In the genomic region with DNA sequence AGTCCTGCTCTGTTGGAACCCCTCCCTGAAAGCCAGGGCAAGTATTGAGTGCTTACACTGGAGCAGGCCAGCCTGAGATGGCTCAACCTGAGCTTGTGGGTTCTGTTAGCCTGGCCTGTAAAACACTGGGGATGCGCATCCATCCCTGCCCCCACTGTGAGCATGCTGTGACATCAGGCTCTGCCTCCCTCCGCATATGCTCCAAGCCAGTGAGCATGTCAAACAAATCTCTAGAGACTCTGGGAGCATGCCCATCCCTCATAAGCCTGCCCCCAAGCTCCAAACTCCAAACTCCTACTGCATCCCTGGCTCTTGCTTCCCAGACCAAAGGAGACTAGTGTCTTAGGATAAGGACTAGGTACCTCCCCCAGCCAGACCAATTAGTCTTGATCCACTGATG, we compare ENCODE assay signal across 29 mouse cellular contexts. TPM values are rescaled to one million over a fixed set of nuclear protein-coding genes. Genes with fewer than 3 reads are reported as not detected.
DNase-seq lines count a peak whose midpoint lies in the region; ATAC-seq lines count a peak whose summit lies in the region.
"Had no signal": no experiment of that assay in that cellular context is flagged by ENCODE, and none has a peak within 500 bp of the region (broad histone marks: within the 10 kb centered on the region; RNA-seq: fewer than 3 reads in every experiment).

No protein-coding gene starts in this region.

- DNase-seq in hindbrain, embryonic 11.5 days (ENCODE audit: low spot score) = no peak
- peak; percentile 14 for DNase-seq in midbrain, embryonic 11.5 days (ENCODE audit: low spot score, missing footprints)
- DNase-seq in midbrain, embryonic 14.5 days = peak; percentile 16
- DNase-seq in retina, postnatal 7 days (ENCODE audit: low read depth, low spot score) = peak; percentile 2
- DNase-seq in left cerebral cortex, adult 11 months (ENCODE audit: low spot score) = no peak
- DNase-seq in lung, postnatal 36 days = no peak
- DNase-seq: adrenal gland, postnatal 25 days; B cell, adult 2 months; cerebellum, adult 18-20 months; gastrocnemius, adult 2 months; heart, postnatal 10 days; kidney, adult 2 months; kidney, postnatal 14 days; layer of hippocampus, adult 9-11 months; liver, embryonic 13.5 days; lung, adult 2 months; lung, postnatal 10 days; right cerebral cortex, postnatal 25 days; thymus, postnatal 14 days had no signal

- no peaks in the 10 kb centered on the region for H3K27me3 ChIP-seq in hindbrain, embryonic 13.5 days
- no peaks in the 10 kb centered on the region for H3K27me3 ChIP-seq in hindbrain, embryonic 11.5 days (ENCODE audit: control insufficient read depth, insufficient read depth, low read length)
- no peaks in the 10 kb centered on the region for H3K27me3 ChIP-seq in midbrain, embryonic 11.5 days (ENCODE audit: control insufficient read depth, insufficient read depth, low read length)
- H3K27me3 ChIP-seq in midbrain, embryonic 15.5 days (replicated peaks) = no peaks in the 10 kb centered on the region
- H3K27me3 ChIP-seq in midbrain, embryonic 14.5 days (ENCODE audit: control insufficient read depth, insufficient read depth, low read length) = no peaks in the 10 kb centered on the region
- H3K27me3 ChIP-seq: embryonic facial prominence, embryonic 15.5 days; forebrain, embryonic 13.5 days; heart, embryonic 13.5 days; hindbrain, embryonic 15.5 days; intestine, embryonic 15.5 days; limb, embryonic 15.5 days; liver, embryonic 13.5 days; stomach, embryonic 15.5 days had no signal

- H3K36me3 ChIP-seq in hindbrain, embryonic 13.5 days = no peaks in the 10 kb centered on the region
- no peaks in the 10 kb centered on the region for H3K36me3 ChIP-seq in hindbrain, embryonic 11.5 days (ENCODE audit: control insufficient read depth, insufficient read depth, low read length)
- no peaks in the 10 kb centered on the region for H3K36me3 ChIP-seq in midbrain, embryonic 11.5 days (ENCODE audit: control insufficient read depth, insufficient read depth, low read length)
- H3K36me3 ChIP-seq in midbrain, embryonic 15.5 days (replicated peaks) = no peaks in the 10 kb centered on the region
- H3K36me3 ChIP-seq in midbrain, embryonic 14.5 days (ENCODE audit: control insufficient read depth, insufficient read depth, low read length) = no peaks in the 10 kb centered on the region
- H3K36me3 ChIP-seq: embryonic facial prominence, embryonic 15.5 days; heart, embryonic 13.5 days; hindbrain, embryonic 15.5 days; intestine, embryonic 15.5 days; limb, embryonic 15.5 days; liver, embryonic 13.5 days; stomach, embryonic 15.5 days had no signal

- 52% methylated on average over 2 of the region's 2 CpGs for WGBS in hindbrain, embryonic 13.5 days
- WGBS in hindbrain, embryonic 11.5 days = 76% methylated on average over 2 of the region's 2 CpGs
- WGBS in midbrain, embryonic 11.5 days = 66% methylated on average over 2 of the region's 2 CpGs
- WGBS in midbrain, embryonic 15.5 days = 46% methylated on average over 2 of the region's 2 CpGs
- WGBS in midbrain, embryonic 14.5 days = 39% methylated on average over 2 of the region's 2 CpGs

- peak; percentile 7; the same call in 1 of the 2 replicates for ATAC-seq in hindbrain, embryonic 13.5 days (ENCODE audit: low FRiP score)
- no peak for ATAC-seq in hindbrain, embryonic 11.5 days (ENCODE audit: low FRiP score)
- no peak for ATAC-seq in midbrain, embryonic 11.5 days (ENCODE audit: low FRiP score)
- no peak for ATAC-seq in midbrain, embryonic 15.5 days (replicated peaks)
- ATAC-seq in midbrain, embryonic 14.5 days (ENCODE audit: low FRiP score, low TSS enrichment) = 0 out of 2 replicates have a peak, but pooled peaks have one; percentile 2
- ATAC-seq: forebrain, embryonic 13.5 days; intestine, embryonic 15.5 days had no signal

- no peak overlapping the region for H3K4me2 ChIP-seq in hindbrain, embryonic 13.5 days
- no peak overlapping the region for H3K4me2 ChIP-seq in hindbrain, embryonic 11.5 days (replicated peaks; ENCODE audit: low read depth, low read length)
- no peak overlapping the region for H3K4me2 ChIP-seq in midbrain, embryonic 11.5 days
- no peak overlapping the region for H3K4me2 ChIP-seq in midbrain, embryonic 15.5 days
- no peak overlapping the region for H3K4me2 ChIP-seq in midbrain, embryonic 14.5 days (ENCODE audit: low read length)
- H3K4me2 ChIP-seq: embryonic facial prominence, embryonic 15.5 days; forebrain, embryonic 13.5 days; heart, embryonic 13.5 days; hindbrain, embryonic 15.5 days; intestine, embryonic 15.5 days; limb, embryonic 15.5 days; liver, embryonic 13.5 days; stomach, embryonic 15.5 days had no signal

- H3K9me3 ChIP-seq in hindbrain, embryonic 13.5 days = no peaks in the 10 kb centered on the region
- no peaks in the 10 kb centered on the region for H3K9me3 ChIP-seq in hindbrain, embryonic 11.5 days (ENCODE audit: control insufficient read depth, low read length)
- H3K9me3 ChIP-seq in midbrain, embryonic 11.5 days (ENCODE audit: control insufficient read depth, low read length) = no peaks in the 10 kb centered on the region
- no peaks in the 10 kb centered on the region for H3K9me3 ChIP-seq in midbrain, embryonic 15.5 days
- no peaks in the 10 kb centered on the region for H3K9me3 ChIP-seq in midbrain, embryonic 14.5 days (ENCODE audit: control insufficient read depth, low read length)
- H3K9me3 ChIP-seq: embryonic facial prominence, embryonic 15.5 days; forebrain, embryonic 13.5 days; heart, embryonic 13.5 days; hindbrain, embryonic 15.5 days; intestine, embryonic 15.5 days; limb, embryonic 15.5 days; liver, embryonic 13.5 days; stomach, embryonic 15.5 days had no signal

- no peak overlapping the region for H3K27ac ChIP-seq in hindbrain, embryonic 13.5 days
- H3K27ac ChIP-seq in hindbrain, embryonic 11.5 days (ENCODE audit: low read depth, low read length) = no peak overlapping the region
- H3K27ac ChIP-seq in midbrain, embryonic 11.5 days (ENCODE audit: low read depth, low read length) = no peak overlapping the region
- H3K27ac ChIP-seq in midbrain, embryonic 15.5 days = no peak overlapping the region
- no peak overlapping the region for H3K27ac ChIP-seq in midbrain, embryonic 14.5 days (replicated peaks; ENCODE audit: low read depth, low read length)
- H3K27ac ChIP-seq: embryonic facial prominence, embryonic 15.5 days; forebrain, embryonic 13.5 days; gastrocnemius, adult 2 months; heart, embryonic 13.5 days; hindbrain, embryonic 15.5 days; intestine, embryonic 15.5 days; left cerebral cortex, adult 2 months; limb, embryonic 15.5 days; liver, embryonic 13.5 days; stomach, embryonic 15.5 days had no signal

- no peak overlapping the region for H3K9ac ChIP-seq in hindbrain, embryonic 13.5 days
- no peak overlapping the region for H3K9ac ChIP-seq in hindbrain, embryonic 11.5 days (ENCODE audit: low read depth, low read length)
- no peak overlapping the region for H3K9ac ChIP-seq in midbrain, embryonic 11.5 days (ENCODE audit: low read length)
- no peak overlapping the region for H3K9ac ChIP-seq in midbrain, embryonic 15.5 days
- H3K9ac ChIP-seq in midbrain, embryonic 14.5 days (replicated peaks; ENCODE audit: low read length) = no peak overlapping the region
- H3K9ac ChIP-seq: embryonic facial prominence, embryonic 15.5 days; forebrain, embryonic 13.5 days; heart, embryonic 13.5 days; hindbrain, embryonic 15.5 days; intestine, embryonic 15.5 days; limb, embryonic 15.5 days; liver, embryonic 13.5 days; stomach, embryonic 15.5 days had no signal

- no peak overlapping the region for H3K4me3 ChIP-seq in hindbrain, embryonic 13.5 days
- no peak overlapping the region for H3K4me3 ChIP-seq in hindbrain, embryonic 11.5 days (ENCODE audit: low read depth, low read length)
- no peak overlapping the region for H3K4me3 ChIP-seq in midbrain, embryonic 11.5 days (ENCODE audit: low read depth, low read length)
- no peak overlapping the region for H3K4me3 ChIP-seq in midbrain, embryonic 15.5 days
- H3K4me3 ChIP-seq in midbrain, embryonic 14.5 days (replicated peaks; ENCODE audit: low read depth, low read length) = no peak overlapping the region
- H3K4me3 ChIP-seq: embryonic facial prominence, embryonic 15.5 days; forebrain, embryonic 13.5 days; gastrocnemius, adult 2 months; heart, embryonic 13.5 days; hindbrain, embryonic 15.5 days; intestine, embryonic 15.5 days; left cerebral cortex, adult 2 months; limb, embryonic 15.5 days; liver, embryonic 13.5 days; stomach, embryonic 15.5 days had no signal

- H3K4me1 ChIP-seq in hindbrain, embryonic 13.5 days (replicated peaks) = peaks cover 7% of the 10 kb centered on the region
- no peaks in the 10 kb centered on the region for H3K4me1 ChIP-seq in hindbrain, embryonic 11.5 days (replicated peaks; ENCODE audit: control insufficient read depth, insufficient read depth, low read length)
- H3K4me1 ChIP-seq in midbrain, embryonic 11.5 days (ENCODE audit: control insufficient read depth, insufficient read depth, low read length) = no peaks in the 10 kb centered on the region
- no peaks in the 10 kb centered on the region for H3K4me1 ChIP-seq in midbrain, embryonic 15.5 days
- no peaks in the 10 kb centered on the region for H3K4me1 ChIP-seq in midbrain, embryonic 14.5 days (ENCODE audit: control insufficient read depth, insufficient read depth, low read length)
- H3K4me1 ChIP-seq: embryonic facial prominence, embryonic 15.5 days; forebrain, embryonic 13.5 days; heart, embryonic 13.5 days; hindbrain, embryonic 15.5 days; intestine, embryonic 15.5 days; limb, embryonic 15.5 days; liver, embryonic 13.5 days; stomach, embryonic 15.5 days had no signal

RNA-seq across cellular contexts. Expression of a gene that starts 46.3 kb away (rescaled TPM):
- polyA plus RNA-seq in hindbrain, embryonic 13.5 days (2015; fragmentation: Nextera tagmentation; extraction: Ambion mirVana) = 370 and 384 TPM in 2 replicates
- 311 and 321 TPM in 2 replicates for polyA plus RNA-seq in hindbrain, embryonic 11.5 days (2014; fragmentation: Nextera tagmentation; extraction: Ambion mirVana)
- polyA plus RNA-seq in midbrain, embryonic 11.5 days (2014; fragmentation: Nextera tagmentation; extraction: Ambion mirVana) = 305 and 326 TPM in 2 replicates
- 390 and 410 TPM in 2 replicates for polyA plus RNA-seq in midbrain, embryonic 15.5 days (2015; fragmentation: Nextera tagmentation; extraction: Ambion mirVana)
- 355 and 484 TPM in 2 replicates for polyA plus RNA-seq in midbrain, embryonic 14.5 days (2014; fragmentation: Nextera tagmentation; extraction: Ambion mirVana)

RNA-seq across cellular contexts. Expression of a gene that starts 46.3 kb away (rescaled TPM):
- polyA plus RNA-seq in hindbrain, embryonic 13.5 days (2015; fragmentation: Nextera tagmentation; extraction: Ambion mirVana) = 86.9 and 96.8 TPM in 2 replicates
- polyA plus RNA-seq in hindbrain, embryonic 11.5 days (2014; fragmentation: Nextera tagmentation; extraction: Ambion mirVana) = 121 and 125 TPM in 2 replicates
- 125 and 128 TPM in 2 replicates for polyA plus RNA-seq in midbrain, embryonic 11.5 days (2014; fragmentation: Nextera tagmentation; extraction: Ambion mirVana)
- 74.3 and 78.9 TPM in 2 replicates for polyA plus RNA-seq in midbrain, embryonic 15.5 days (2015; fragmentation: Nextera tagmentation; extraction: Ambion mirVana)
- polyA plus RNA-seq in midbrain, embryonic 14.5 days (2014; fragmentation: Nextera tagmentation; extraction: Ambion mirVana) = 80.0 and 88.5 TPM in 2 replicates

Comparison
In these comparisons a context has a peak if more than half of its experiments do, and no peak if none do; other contexts are left out.
1. ATAC-seq: peak in hindbrain, embryonic 13.5 days (single experiment) and midbrain, embryonic 14.5 days (single experiment); none in hindbrain, embryonic 11.5 days (single experiment), midbrain, embryonic 11.5 days (single experiment) and midbrain, embryonic 15.5 days (single experiment).
2. DNase-seq: peak in midbrain, embryonic 11.5 days (single experiment), midbrain, embryonic 14.5 days (single experiment) and retina, postnatal 7 days (single experiment); none in hindbrain, embryonic 11.5 days (single experiment), left cerebral cortex, adult 11 months (single experiment) and lung, postnatal 36 days (single experiment).